Mouse (Mus musculus): ENCODE results near the gene 1700020D05Rik. TPM values are rescaled to one million over a fixed set of nuclear protein-coding genes. Genes with fewer than 3 reads are reported as not detected.
A peak's percentile ranks its signal among the peaks of the same experiment; 100 is the strongest.

1700020D05Rik gene
- polyA plus RNA-seq, 1 experiment from 2014 or later, result not detected

DNA sequence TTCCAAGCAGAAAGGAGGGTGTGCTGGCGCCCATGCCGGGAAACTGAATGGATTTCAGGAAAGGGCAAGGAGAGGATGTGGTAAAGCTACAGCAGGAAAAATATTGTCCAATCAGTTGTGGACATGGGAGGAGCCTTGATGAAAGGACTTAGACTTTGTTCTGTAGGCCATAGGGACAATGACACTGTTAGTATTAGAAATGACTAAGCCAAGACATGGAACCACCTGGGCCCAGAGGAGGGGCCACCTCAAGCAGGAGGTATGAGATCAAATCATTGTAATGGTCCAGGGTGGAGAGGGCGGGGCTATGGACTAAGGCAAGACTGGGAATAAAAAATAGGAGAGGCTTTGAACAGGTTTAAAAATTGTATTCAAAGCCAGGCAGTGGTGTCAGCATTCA, 15.1 kb upstream of the 1700020D05Rik start:
- Histone ChIP-seq H3K9ac (ENCODE audit: low read depth, low read length) (no peak overlapping the region), H3K27me3 (ENCODE audit: control insufficient read depth, insufficient read depth, low read length) (no peaks in the 10 kb centered on the region), H3K27ac (ENCODE audit: low read depth, low read length) (no peak overlapping the region), H3K4me1 (ENCODE audit: control insufficient read depth, insufficient read depth, low read length) (no peaks in the 10 kb centered on the region), H3K36me3 (ENCODE audit: control insufficient read depth, insufficient read depth, low read length) (no peaks in the 10 kb centered on the region), H3K9me3 (ENCODE audit: control insufficient read depth, low read length) (no peaks in the 10 kb centered on the region), H3K4me3 (ENCODE audit: low read length) (no peak overlapping the region), H3K4me2 (replicated peaks; ENCODE audit: low read depth, low read length) (no peak overlapping the region)
- ATAC-seq (ENCODE audit: low FRiP score, low TSS enrichment), result no peak
- 88% methylated on average over 3 of the region's 3 CpGs for WGBS

DNA sequence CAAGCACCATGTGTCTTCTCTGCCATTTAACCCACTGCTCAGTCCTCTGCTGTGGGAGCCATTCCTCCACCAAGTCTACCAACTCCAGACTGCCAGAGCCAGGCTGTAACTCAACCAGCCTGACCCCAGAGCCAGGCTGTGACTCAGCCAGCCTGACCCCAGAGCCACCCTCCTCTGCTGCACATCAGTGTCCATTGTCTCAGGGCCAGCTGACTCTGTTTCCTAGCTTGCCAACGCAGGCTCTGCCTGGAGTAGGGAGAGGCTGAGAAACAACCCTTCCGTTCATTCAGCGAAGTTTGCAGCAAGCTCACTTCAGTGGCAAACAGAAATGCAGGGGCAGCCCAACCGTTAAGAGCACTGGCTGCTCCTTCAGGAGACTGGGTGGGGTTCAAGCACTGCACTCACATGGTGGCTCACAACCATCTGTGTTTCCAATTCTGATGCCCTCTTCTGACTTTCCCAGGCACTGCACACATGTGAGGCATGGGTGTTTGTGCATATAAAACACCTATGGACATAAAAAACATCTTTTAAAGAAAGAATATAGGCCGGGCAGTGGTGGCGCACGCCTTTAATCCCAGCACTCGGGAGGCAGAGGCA, 13.4 kb upstream of the 1700020D05Rik start:
- H3K4me2 ChIP-seq (replicated peaks; ENCODE audit: low read depth, low read length), result no peak overlapping the region
- no peak overlapping the region for H3K27ac ChIP-seq (ENCODE audit: low read depth, low read length)
- H3K9me3 ChIP-seq (ENCODE audit: control insufficient read depth, low read length), result no peaks in the 10 kb centered on the region
- 79% methylated on average over 8 of the region's 8 CpGs for WGBS
- H3K4me1 ChIP-seq (ENCODE audit: control insufficient read depth, insufficient read depth, low read length), result no peaks in the 10 kb centered on the region
- H3K27me3 ChIP-seq (ENCODE audit: control insufficient read depth, insufficient read depth, low read length), result no peaks in the 10 kb centered on the region
- H3K4me3 ChIP-seq (ENCODE audit: low read length), result no peak overlapping the region
- H3K36me3 ChIP-seq (ENCODE audit: control insufficient read depth, insufficient read depth, low read length), result no peaks in the 10 kb centered on the region
- H3K9ac ChIP-seq (ENCODE audit: low read depth, low read length), result no peak overlapping the region
- no peak for ATAC-seq (ENCODE audit: low FRiP score, low TSS enrichment)

DNA sequence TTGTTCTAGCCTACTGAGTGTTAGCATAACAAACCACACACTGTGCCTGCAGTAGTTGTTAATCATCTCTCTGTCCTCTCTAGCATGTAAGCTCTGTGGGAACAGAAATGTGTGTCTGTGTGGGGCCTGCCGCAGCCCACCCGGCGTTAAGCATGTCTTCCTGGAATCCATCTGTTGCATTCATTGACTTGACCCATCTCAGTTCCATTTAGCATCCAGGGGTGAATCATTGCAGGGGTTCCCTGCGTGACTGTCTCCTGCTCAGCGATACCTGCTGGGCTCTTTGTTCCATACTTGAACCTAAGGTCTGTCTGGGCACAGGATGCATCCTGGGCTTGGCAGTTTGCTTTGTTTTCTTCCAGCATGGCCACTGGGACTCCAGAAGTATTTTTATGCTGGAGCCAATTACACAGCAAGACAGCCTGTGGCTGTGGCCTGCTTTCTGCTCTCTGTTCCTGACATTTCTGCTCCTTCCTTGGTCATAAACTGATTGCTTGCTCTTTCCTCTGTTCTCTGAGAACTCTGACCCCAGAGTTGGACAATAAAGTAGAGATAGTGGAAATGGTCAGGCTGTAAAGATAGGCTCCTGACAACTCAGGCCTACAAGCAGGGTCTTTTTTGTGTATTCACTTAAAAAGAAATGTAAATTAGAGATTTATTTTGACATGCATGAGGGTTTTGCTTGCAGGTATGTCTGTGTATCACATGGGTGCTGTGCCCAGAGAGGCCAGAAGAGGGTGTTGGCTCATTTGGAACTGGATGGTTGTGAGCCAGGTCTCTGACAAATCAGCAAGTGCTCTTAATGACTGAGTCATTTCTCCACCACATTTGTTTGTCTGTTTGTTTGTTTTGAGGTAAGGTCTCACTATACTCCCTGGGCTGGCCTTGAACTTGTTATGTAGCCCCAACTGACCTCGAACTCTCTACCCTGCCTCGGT, 12.5 kb upstream of the 1700020D05Rik start:
- H3K36me3 ChIP-seq (ENCODE audit: control insufficient read depth, insufficient read depth, low read length), result no peaks in the 10 kb centered on the region
- no peak overlapping the region for H3K9ac ChIP-seq (ENCODE audit: low read depth, low read length)
- no peaks in the 10 kb centered on the region for H3K27me3 ChIP-seq (ENCODE audit: control insufficient read depth, insufficient read depth, low read length)
- H3K9me3 ChIP-seq (ENCODE audit: control insufficient read depth, low read length), result no peaks in the 10 kb centered on the region
- no peak for ATAC-seq (ENCODE audit: low FRiP score, low TSS enrichment)
- no peak overlapping the region for H3K4me3 ChIP-seq (ENCODE audit: low read length)
- peaks cover 3% of the 10 kb centered on the region; the same call in 1 of the 2 replicates for H3K4me1 ChIP-seq (ENCODE audit: control insufficient read depth, insufficient read depth, low read length)
- no peak overlapping the region for H3K27ac ChIP-seq (ENCODE audit: low read depth, low read length)
- 85% methylated on average over 7 of the region's 7 CpGs for WGBS
- H3K4me2 ChIP-seq (replicated peaks; ENCODE audit: low read depth, low read length), result no peak overlapping the region

GRCm38 (mm10) chr19:5513005-5513349, 9.4 kb upstream of the 1700020D05Rik start:
- Histone ChIP-seq H3K4me2 (replicated peaks; ENCODE audit: low read depth, low read length) (no peak overlapping the region), H3K4me3 (ENCODE audit: low read length) (no peak overlapping the region), H3K27me3 (ENCODE audit: control insufficient read depth, insufficient read depth, low read length) (no peaks in the 10 kb centered on the region), H3K9me3 (ENCODE audit: control insufficient read depth, low read length) (peaks cover 8% of the 10 kb centered on the region; the same call in 1 of the 2 replicates), H3K36me3 (ENCODE audit: control insufficient read depth, insufficient read depth, low read length) (no peaks in the 10 kb centered on the region), H3K4me1 (ENCODE audit: control insufficient read depth, insufficient read depth, low read length) (peaks cover 6% of the 10 kb centered on the region; the same call in 1 of the 2 replicates), H3K27ac (ENCODE audit: low read depth, low read length) (no peak overlapping the region), H3K9ac (ENCODE audit: low read depth, low read length) (no peak overlapping the region)
- 81% methylated on average over 3 of the region's 3 CpGs for WGBS
- ATAC-seq (ENCODE audit: low FRiP score, low TSS enrichment), result no peak

DNA sequence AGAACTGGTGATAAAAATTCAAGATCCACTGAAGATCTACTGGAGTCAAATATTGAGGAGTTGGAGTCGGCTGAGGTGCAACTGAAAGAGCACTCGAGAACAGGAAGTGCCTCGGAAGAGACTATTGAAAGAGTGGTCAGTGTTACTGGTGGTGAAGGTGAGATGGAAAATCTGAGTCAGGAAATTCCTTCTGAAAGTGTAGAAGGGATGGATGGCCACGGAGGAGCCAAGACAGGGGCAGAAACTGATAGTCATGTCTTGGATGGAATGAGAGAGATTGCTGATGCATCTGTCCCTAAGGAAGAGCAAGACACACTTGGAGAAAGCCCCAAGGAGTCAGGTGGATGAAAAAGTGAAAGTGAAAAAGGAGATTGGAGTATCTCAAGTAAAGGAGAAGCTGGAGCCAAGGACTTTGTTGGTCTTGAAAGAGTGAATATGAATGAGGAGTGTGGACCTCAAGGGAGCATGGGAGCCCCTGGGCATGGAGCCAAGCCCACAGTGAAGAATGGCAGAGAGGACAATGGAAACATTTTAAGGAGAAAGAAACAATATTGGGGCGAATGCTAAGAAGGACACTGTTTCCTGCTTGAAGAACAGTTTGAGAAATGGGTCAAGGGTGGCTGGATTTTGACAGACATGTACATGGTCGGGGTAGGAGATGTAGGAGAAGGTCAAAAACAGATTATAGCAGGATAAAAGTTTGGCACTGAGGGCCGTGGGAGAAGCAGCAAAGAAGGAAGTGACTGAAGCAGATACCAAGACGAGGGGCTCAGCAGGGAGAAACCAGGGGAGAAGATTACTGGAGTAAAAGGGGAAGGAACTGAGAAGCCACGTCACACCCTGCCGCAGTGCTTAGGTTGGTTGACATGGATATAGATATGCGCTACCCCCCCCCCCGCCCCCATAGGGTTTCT, 8.8 kb upstream of the 1700020D05Rik start:
- Histone ChIP-seq H3K36me3 (ENCODE audit: control insufficient read depth, insufficient read depth, low read length) (no peaks in the 10 kb centered on the region), H3K9ac (ENCODE audit: low read depth, low read length) (no peak overlapping the region), H3K27ac (ENCODE audit: low read depth, low read length) (no peak overlapping the region), H3K9me3 (ENCODE audit: control insufficient read depth, low read length) (peaks cover 9% of the 10 kb centered on the region; the same call in 1 of the 2 replicates), H3K27me3 (ENCODE audit: control insufficient read depth, insufficient read depth, low read length) (no peaks in the 10 kb centered on the region), H3K4me1 (ENCODE audit: control insufficient read depth, insufficient read depth, low read length) (peaks cover 6% of the 10 kb centered on the region; the same call in 1 of the 2 replicates), H3K4me3 (ENCODE audit: low read length) (no peak overlapping the region), H3K4me2 (replicated peaks; ENCODE audit: low read depth, low read length) (no peak overlapping the region)
- ATAC-seq (ENCODE audit: low FRiP score, low TSS enrichment), result no peak
- 78% methylated on average over 12 of the region's 12 CpGs for WGBS

- no peak for ATAC-seq (ENCODE audit: low FRiP score, low TSS enrichment)
- 49% methylated on average over 15 of the region's 15 CpGs for WGBS
Observed at GRCm38 (mm10) chr19:5511074-5511632, 7.6 kb upstream of the 1700020D05Rik start.

DNA sequence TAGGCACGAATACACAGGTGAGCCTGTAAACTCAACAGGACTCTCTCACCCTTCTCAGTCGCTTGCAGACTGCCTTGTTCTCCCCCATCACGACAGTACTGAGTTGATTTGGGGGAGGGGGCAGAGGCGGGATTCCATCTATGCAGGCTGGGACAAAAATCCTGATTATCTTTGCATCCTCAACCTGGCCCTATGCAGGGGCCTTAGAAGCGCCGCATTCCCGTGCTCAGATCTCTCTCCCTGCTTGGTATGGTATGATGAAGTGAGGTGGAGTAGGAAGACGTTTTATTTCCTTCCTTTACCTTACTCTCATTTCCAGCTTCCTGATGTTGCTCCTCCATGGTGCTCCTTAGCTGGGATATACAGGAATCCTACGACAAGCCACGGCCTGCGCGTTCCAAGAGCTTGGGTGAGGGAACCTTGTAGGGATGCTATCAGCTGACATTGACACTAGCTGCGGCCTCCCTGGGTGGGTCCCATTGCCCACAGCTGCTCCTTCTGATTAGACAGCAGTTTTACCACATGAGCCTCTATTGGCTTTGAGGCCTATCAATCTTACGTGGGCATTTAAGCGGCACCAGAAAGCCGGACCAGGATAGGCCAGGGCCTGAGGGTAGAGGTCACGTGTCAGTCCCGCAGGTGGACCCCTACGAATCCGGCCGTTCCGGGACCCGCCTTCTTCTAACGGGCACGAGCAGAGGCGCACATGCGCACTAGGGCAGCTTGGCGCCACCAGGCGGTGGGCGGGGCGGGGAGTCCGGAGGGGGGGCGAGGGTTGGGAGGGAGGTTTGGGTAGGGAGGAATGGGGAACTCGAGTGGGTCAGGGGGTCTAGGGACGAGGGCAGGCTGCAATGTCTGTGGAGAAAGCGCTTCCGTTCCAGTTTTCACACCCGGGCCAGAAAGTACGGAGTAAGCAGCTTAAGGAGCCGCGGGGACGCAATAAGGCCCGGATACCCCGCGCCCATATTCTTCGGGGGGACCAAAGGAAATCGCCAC, 6.7 kb upstream of the 1700020D05Rik start, which contains the start of gene Snx32:
TSS of gene Snx32 (minus strand) at position 508 of the 996 bp plus-strand sequence.
- Histone ChIP-seq H3K9ac (ENCODE audit: low read depth, low read length) (peak within 1 kb of the TSS; percentile 60), H3K36me3 (ENCODE audit: control insufficient read depth, insufficient read depth, low read length) (no peaks in the 10 kb centered on the region), H3K4me3 (ENCODE audit: low read length) (peak within 1 kb of the TSS; percentile 48), H3K9me3 (ENCODE audit: control insufficient read depth, low read length) (peaks cover 9% of the 10 kb centered on the region; the same call in 1 of the 2 replicates), H3K4me1 (ENCODE audit: control insufficient read depth, insufficient read depth, low read length) (peaks cover 6% of the 10 kb centered on the region; the same call in 1 of the 2 replicates), H3K27ac (ENCODE audit: low read depth, low read length) (0 out of 2 replicates have a peak within 1 kb of the TSS, but pooled peaks have one; percentile 1), H3K27me3 (ENCODE audit: control insufficient read depth, insufficient read depth, low read length) (no peaks in the 10 kb centered on the region), H3K4me2 (replicated peaks; ENCODE audit: low read depth, low read length) (peak within 1 kb of the TSS; percentile 82)
- peak; percentile 99 for ATAC-seq (ENCODE audit: low FRiP score, low TSS enrichment)
- WGBS, result 4% methylated on average over 47 of the region's 47 CpGs

More at GRCm38 (mm10) chr19:5511074-5511632, 7.6 kb upstream of the 1700020D05Rik start:
- no peaks in the 10 kb centered on the region for H3K27me3 ChIP-seq (ENCODE audit: control insufficient read depth, insufficient read depth, low read length)
- peak overlapping the region; percentile 48 for H3K4me3 ChIP-seq (ENCODE audit: low read length)
- H3K27ac ChIP-seq (ENCODE audit: low read depth, low read length), result no peak overlapping the region
- no peaks in the 10 kb centered on the region for H3K36me3 ChIP-seq (ENCODE audit: control insufficient read depth, insufficient read depth, low read length)
- H3K4me2 ChIP-seq (replicated peaks; ENCODE audit: low read depth, low read length), result peak overlapping the region; percentile 82
- peaks cover 9% of the 10 kb centered on the region; the same call in 1 of the 2 replicates for H3K9me3 ChIP-seq (ENCODE audit: control insufficient read depth, low read length)
- H3K4me1 ChIP-seq (ENCODE audit: control insufficient read depth, insufficient read depth, low read length), result peaks cover 6% of the 10 kb centered on the region; the same call in 1 of the 2 replicates
- peak overlapping the region; percentile 60 for H3K9ac ChIP-seq (ENCODE audit: low read depth, low read length)
